Mouse (Mus musculus): ENCODE measurements around the gene Aurkc.
"Not testable (repeated sequence)": the region's sequence is repeated elsewhere in the genome, so short reads cannot be mapped to it uniquely, and the experiment has no call there.

Aurkc gene

DNA sequence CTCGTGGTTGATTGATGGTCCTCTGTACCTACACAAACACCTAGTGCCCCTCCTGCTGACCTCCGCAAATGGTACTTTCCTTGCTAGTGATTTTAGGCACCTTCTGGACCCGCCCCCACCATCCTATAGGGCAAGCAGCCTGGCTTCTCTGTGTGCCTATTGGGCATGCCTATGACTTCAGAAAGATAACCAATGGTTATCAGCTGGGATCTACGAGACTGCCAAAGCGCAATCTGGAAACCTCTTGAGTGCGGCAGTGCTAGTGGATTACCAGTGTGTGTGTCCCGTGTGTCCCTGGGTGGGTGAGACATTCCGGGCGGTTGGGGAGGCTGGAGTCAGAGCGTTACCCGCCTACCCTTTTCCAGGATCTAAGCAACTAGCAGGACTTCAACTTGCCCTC lies at the start of gene Aurkc:
Gene Aurkc, plus strand, starts transcription at position 50 of the 400 bp plus-strand sequence.
- not testable (repeated sequence) for DNase-seq (ENCODE audit: low read depth in 2 of 2, low spot score in 2 of 2)

DNA sequence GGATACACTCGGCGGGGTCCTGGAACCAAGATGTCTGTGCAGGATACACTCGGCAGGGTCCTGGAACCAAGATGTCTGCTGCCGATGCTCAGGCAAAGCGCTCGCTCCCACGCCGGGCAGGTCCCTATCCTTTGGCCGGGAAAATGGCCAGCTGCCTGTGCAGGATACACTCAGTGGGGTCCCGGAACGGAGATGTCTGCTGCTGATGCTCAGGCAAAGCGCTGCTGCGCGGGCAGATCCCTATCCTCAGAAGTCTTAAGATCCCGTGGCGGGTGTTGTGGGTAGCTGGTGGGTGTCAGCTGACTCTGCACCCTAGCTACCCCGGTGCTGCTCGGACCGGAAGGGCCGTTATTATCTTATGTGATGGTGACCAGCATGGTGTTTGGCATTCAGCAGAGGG lies 47.0 kb upstream of the Aurkc start:
- DNase-seq (ENCODE audit: low read depth in 2 of 2, low spot score in 2 of 2), result not testable (repeated sequence)

DNA sequence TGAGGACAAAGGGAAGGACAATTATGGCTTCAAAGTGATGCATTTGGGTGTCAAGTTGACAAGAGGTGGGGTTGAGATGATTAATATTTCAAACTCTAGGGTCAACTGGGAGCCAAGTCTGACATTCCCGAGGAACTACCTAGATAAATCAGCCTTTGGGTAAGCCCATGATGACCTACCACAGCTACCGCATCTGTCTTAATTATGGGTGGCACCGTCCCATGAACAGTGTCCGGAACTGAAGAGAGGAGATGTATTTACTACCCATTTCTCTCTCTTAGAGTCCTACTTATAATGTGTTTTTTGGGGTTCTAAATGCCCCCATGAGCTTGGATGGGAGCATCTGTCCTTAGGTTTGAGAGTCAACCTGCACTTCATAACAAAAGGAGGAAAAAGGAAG lies 38.5 kb upstream of the Aurkc start:
- no peak for DNase-seq (ENCODE audit: low read depth in 2 of 2, low spot score in 2 of 2)

DNA sequence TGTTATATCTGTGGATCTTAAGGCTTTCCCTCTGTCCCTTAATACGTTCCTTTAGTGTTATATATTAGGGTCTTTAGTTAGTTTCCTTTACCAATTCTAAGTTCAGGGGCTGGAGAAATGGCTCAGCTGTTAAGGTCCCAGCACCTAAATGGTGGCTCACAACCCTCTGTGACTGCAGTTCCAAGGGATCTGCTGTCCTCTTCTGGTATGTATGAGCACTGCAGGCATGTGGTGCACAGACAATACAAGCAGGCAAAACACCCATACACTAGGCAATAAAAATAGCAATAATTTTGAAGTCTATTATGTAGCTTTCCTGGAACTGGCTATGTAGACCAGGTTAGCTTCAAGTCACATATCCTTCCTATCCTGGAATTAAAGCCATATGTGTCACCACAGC lies 36.5 kb upstream of the Aurkc start:
- no peak for DNase-seq (ENCODE audit: low read depth in 2 of 2, low spot score in 2 of 2)

DNA sequence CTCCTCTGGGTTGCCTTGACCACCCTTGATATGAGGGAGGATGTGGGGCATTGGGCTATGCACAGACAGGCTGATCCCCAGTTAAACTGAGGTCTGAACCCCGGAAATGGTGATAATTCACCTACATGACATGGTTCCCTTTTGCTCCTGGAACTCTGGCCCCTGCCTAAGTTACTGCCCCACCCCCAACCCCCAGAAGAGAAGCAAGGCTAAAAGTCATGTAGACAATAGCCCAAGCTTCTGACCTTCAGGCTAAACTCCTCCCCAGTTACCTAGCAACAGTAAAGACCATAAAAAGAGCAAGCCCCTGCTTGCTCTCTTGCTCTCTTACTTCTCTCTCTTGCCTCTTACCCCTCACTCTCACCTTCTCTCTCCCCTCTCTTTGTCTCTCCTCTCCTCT lies 21.5 kb upstream of the Aurkc start:
- DNase-seq (ENCODE audit: low read depth in 2 of 2, low spot score in 2 of 2), result no peak

DNA sequence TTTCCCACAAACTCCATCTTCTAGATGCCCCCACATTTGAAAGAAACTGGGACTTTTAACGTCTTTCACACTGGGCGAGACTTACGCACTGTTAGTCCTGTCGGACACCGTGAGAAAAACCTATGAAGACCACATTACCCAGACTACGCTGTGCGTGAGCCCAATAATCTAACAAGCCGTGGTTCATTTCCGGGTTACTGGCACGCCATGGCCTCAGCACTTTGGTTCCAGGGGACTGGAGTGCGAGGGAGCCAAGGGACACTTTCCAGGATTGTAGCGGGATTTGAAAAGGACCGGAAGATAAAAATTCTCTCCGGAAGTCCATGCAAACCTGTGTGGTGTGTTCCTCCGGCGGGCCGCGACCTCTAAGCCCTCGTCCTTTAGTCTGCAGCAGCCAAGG lies 18.2 kb upstream of the Aurkc start:
- no peak for DNase-seq (ENCODE audit: low read depth in 2 of 2, low spot score in 2 of 2)

DNA sequence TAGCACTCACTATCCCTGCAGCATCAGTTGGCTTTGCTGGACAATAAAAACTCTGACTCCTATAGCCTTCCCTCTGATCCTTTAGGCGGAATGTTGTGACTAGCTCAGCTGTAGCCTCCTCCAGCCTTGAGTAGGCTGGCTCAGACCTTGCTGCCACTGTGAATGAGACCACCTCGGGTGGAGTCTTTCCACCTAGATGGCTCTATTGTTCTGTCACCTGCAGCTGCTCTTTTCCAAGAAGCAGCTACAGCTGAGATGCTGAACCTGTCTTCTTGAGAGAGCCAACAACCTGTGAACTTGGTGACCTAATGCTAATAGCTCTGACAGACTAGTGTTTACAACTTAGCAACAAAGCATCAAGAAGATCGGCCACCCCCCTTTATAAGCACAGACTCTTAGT lies 3.8 kb downstream of the Aurkc start:
- DNase-seq (ENCODE audit: low read depth in 2 of 2, low spot score in 2 of 2), result not testable (repeated sequence)

DNA sequence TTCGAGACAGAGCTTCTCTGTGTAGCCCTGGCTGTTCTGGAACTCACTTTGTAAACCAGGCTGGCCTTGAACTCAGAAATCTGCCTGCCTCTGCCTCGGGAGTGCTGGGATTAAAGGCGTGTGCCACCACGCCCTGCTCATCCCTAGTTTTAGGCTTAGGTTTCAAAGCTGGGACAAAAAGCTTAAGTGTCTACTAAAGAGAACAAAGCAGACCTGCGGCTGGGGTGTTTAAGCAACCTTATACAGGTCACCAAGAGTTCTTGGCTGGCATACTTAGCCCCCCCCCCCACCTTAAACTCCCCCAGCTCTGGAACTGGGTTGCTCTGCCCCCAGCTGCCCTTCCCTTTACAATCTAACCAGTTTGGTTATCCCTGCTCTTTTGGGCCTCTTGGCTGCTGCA lies 10.3 kb downstream of the Aurkc start:
- DNase-seq (ENCODE audit: low read depth in 2 of 2, low spot score in 2 of 2), result not testable (repeated sequence)

DNA sequence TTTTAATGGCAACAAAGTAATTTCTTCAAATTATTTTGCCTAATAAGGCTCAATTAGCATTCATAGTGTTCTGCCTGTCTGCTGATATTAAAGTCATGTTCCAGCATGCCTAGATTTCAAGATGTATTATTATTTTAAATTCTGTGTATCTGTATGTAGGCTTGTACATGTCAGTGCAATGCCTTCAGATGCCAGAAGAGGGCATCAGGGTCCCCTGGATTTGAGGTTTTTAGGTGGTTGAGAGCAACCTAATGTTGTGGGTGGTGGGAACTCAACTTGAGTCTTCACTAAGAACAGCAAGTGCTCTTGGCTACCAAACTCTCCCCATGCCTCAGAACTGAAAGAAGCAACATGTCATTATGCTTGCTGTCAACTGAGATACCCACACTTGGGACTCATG lies 32.3 kb downstream of the Aurkc start:
- DNase-seq (ENCODE audit: low read depth in 2 of 2, low spot score in 2 of 2), result no peak

DNA sequence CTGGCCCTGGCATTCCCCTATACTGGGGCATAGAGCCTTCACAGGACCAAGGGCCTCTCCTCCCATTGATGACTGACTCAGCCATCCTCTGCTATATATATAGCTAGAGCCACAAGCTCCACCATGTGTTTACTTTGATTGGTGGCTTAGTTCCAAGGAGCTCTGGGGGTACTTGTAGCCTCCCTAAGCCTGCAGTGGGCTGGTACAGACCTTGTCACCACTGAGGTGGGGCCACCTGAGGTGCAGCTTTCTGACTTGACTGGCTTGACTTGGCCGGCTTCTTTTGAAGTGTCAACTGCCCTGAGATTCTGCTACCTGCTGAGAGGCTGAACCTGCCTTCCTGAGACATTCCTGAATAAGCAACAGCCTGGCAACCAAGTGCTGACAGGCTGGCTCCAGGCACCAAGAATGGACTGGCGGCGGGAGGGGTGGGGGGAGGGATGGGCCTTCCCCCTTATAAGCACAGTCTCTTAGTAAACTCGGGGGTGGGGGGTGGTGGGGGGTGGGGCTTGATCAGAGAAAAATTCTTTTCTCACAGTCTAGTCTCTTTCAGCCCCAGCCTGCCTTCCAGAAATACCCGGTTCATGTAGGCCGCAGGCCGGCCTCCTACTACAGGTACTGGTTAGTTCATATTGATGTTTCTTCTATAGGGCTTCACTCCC lies 54.7 kb downstream of the Aurkc start:
- DNase-seq (ENCODE audit: low read depth in 2 of 2, low spot score in 2 of 2), result not testable (repeated sequence)
